Mouse (Mus musculus) kidney, embryonic 16.5 days (tissue): Measurements from ENCODE around the gene Zfp950. TPM values are rescaled to one million over a fixed set of nuclear protein-coding genes. Genes with fewer than 3 reads are reported as not detected.

Experiments
- ATAC-seq: fragments of 200-750 bp; cut with Nextera tagmentation; 2 replicates; pipeline ENCODE4 v1.8.0; 2017; ENCODE audit warnings: moderate TSS enrichment; ENCODE audit not compliant: low FRiP score, low TSS enrichment
- H3K27ac ChIP-seq: fragments of 300-500 bp; sonication (generic); 2 replicates; pipeline ENCODE4 v1.5.1; 2014; ENCODE audit warnings: low read length
- H3K27me3 ChIP-seq: fragments of 300-500 bp; sonication (generic); 2 replicates; pipeline ENCODE4 v1.6.1; 2014; ENCODE audit warnings: low read length, control low read depth, mixed read lengths; ENCODE audit not compliant: insufficient read depth
- H3K36me3 ChIP-seq: fragments of 300-500 bp; sonication (generic); 2 replicates; pipeline ENCODE4 v1.6.1; 2014; ENCODE audit warnings: low read length, control low read depth, mixed read lengths; ENCODE audit not compliant: insufficient read depth
- H3K4me1 ChIP-seq: fragments of 300-500 bp; sonication (generic); 2 replicates; pipeline ENCODE4 v1.6.1; 2014; ENCODE audit warnings: low read length, control low read depth, mixed read lengths; ENCODE audit not compliant: insufficient read depth
- H3K4me2 ChIP-seq: fragments of 300-500 bp; sonication (generic); replicated peaks from 2 replicates; pipeline ENCODE4 v1.6.1; 2014; ENCODE audit warnings: low read depth, low read length
- H3K4me3 ChIP-seq: fragments of 300-500 bp; sonication (generic); 2 replicates; pipeline ENCODE4 v1.5.1; 2014; ENCODE audit warnings: mild to moderate bottlenecking, low read length
- H3K9ac ChIP-seq: fragments of 300-500 bp; sonication (generic); replicated peaks from 2 replicates; pipeline ENCODE4 v1.6.1; 2014; ENCODE audit warnings: low read length
- H3K9me3 ChIP-seq: fragments of 300-500 bp; sonication (generic); 2 replicates; pipeline ENCODE4 v1.6.1; 2016; ENCODE audit warnings: low read length, control low read depth
- WGBS: fragments of 180-500 bp; shearing (Covaris S2); extraction: QIAGEN DNeasy Blood & Tissue Kit; methylation state at CpG from one replicate; pipeline ENCODE4 v1.1.7; 2014; 5-methylcytosine and 5-hydroxymethylcytosine counted together
- polyA plus RNA-seq: library from polyadenylated mRNA; unstranded; fragments of >200 nt; fragmentation: Nextera tagmentation; extraction: Ambion mirVana; gene quantifications from 2 replicates; pipeline ENCODE4 v1.2.1, GENCODE M21; 2015

The Zfp950 gene
- polyA plus RNA-seq, 1 experiment from 2014 or later: 32.6 TPM

DNA sequence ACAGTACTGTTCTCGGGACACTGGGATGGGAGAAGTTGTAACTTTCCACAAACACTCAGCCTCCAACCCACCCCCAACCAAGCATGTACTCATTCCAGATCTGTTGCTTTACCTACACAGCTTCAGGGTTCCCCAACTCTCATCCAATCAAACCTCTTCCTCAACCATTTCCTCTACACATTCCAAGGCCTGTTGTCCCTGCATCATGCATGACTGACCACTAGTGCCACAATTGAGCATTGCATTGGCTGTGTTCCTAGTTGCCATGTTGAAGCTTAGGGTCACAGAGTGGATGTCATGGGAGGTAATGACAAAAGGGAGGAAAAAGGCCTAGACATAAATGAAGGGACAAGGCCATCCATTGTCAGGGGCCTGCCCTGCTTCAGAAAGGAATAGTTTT, 75.6 kb downstream of the Zfp950 start:
- Histone ChIP-seq H3K27ac (no peak overlapping the region), H3K36me3 (no peaks in the 10 kb centered on the region), H3K4me1 (peaks cover 14% of the 10 kb centered on the region; the same call in 1 of the 2 replicates), H3K9ac (no peak overlapping the region), H3K9me3 (no peaks in the 10 kb centered on the region), H3K4me2 (no peak overlapping the region), H3K27me3 (no peaks in the 10 kb centered on the region), H3K4me3 (no peak overlapping the region)
- WGBS: 100% methylated on average over 1 of the region's 1 CpGs
- ATAC-seq: no peak

DNA sequence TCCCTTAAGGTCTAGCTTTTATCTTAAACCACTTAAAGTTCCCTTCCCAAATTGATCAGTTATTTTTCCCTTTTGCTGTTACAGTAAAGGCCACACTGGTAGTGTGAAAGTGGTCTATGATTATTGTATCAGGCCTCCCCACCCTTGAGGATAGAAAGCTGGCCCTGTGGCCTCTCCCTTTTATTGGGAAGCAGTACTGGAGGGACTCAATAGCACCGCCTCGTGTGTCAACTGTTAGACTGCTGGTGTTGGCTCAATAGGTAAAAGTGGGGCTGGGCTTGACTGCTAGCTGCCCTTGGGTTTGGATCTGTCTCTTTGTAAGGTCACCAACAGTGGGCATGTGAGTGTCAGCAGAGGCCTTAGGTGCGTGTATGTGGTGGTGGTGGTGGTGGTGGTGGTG, 76.3 kb downstream of the Zfp950 start:
- peaks cover 14% of the 10 kb centered on the region; the same call in 1 of the 2 replicates for H3K4me1 ChIP-seq
- 81% methylated on average over 3 of the region's 3 CpGs for WGBS
- no peak for ATAC-seq

DNA sequence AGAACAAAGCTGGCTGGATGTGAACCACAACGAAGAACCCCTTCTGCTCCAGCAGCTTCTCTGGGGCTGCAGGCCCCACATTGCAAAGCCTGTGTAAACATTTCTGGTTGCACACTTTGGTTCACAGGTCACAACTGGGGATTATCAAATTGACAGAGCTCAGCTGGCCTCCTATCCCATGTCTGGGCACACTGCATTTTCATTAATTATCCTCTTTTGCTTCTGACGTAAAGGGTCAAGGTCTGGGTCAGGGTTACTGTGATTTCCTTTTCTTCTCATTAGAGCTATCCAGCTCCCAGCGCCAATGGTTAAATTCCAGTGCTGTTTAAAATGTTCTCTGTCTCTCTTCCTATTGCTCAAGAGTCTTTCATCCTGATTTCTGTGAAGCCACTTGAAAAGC, 83.1 kb downstream of the Zfp950 start:
- Histone ChIP-seq H3K9ac (no peak overlapping the region), H3K27ac (peak overlapping the region; percentile 54), H3K27me3 (no peaks in the 10 kb centered on the region), H3K4me3 (no peak overlapping the region), H3K4me1 (peaks cover 31% of the 10 kb centered on the region), H3K9me3 (peaks cover 7% of the 10 kb centered on the region; the same call in 1 of the 2 replicates), H3K36me3 (no peaks in the 10 kb centered on the region), H3K4me2 (no peak overlapping the region)
- WGBS: 13% methylated on average over 3 of the region's 3 CpGs
- ATAC-seq: peak; percentile 91

More for the DNA sequence above, 76.3 kb downstream of the Zfp950 start:
- no peak overlapping the region for H3K27ac ChIP-seq
- no peaks in the 10 kb centered on the region for H3K27me3 ChIP-seq
- no peak overlapping the region for H3K4me2 ChIP-seq
- no peaks in the 10 kb centered on the region for H3K9me3 ChIP-seq
- H3K9ac ChIP-seq: no peak overlapping the region
- no peaks in the 10 kb centered on the region for H3K36me3 ChIP-seq
- H3K4me3 ChIP-seq: no peak overlapping the region

DNA sequence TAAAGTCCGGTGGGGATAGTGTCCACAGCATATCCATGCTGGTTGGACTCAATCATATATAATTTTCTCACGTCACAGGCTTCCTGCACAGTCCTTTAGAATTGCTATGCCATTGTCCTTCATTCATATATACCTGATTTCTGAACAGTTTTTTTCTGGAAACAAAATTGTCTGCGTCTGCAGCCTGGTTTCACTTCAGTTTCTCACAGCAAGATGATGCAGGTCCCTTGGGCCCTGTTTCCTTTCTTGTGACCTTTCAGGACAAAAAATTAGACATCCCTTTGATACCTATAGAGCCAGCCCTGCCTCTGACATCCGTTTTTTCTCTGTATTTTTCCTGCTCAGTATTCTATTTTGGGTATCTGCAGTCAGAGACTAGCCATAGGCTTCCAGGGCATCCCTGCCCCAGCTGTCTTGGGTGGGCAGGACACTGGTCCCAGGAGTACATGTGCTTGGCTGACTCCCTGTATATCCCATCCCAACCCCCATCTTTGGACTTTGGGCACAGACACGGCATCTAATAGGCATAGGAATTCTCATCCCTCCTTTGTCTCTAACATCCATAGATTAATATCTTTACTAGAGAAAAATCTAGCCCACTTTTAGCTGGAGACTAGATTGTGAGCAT, 83.7 kb downstream of the Zfp950 start:
- ATAC-seq: no peak; the same call in 1 of the 2 replicates
- Histone ChIP-seq H3K9me3 (peaks cover 7% of the 10 kb centered on the region; the same call in 1 of the 2 replicates), H3K9ac (no peak overlapping the region), H3K36me3 (no peaks in the 10 kb centered on the region), H3K4me3 (no peak overlapping the region), H3K27me3 (no peaks in the 10 kb centered on the region), H3K27ac (peak overlapping the region; percentile 54), H3K4me2 (no peak overlapping the region), H3K4me1 (peaks cover 30% of the 10 kb centered on the region)
- 61% methylated on average over 5 of the region's 5 CpGs for WGBS

DNA sequence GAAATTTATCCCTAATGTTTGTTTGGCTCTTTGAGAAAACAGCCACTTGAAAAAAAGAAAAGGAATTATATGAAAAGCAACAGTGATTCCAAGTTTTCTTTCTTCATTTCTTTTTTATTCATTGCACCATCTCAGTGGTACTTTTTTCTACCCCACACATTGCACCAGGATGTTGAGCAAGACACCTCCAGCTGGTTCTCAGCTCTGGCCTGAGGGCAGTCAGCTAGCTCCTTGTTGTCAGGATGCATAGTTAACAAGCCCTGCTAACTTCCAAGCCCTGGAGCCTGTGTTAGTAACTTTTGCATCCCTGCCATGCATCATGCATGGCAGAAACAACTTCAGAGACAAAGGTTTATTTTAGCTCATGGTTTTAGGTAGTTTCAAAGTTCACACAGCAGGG, 87.9 kb downstream of the Zfp950 start:
- H3K9ac ChIP-seq: no peak overlapping the region
- H3K4me3 ChIP-seq: no peak overlapping the region
- peaks cover 19% of the 10 kb centered on the region for H3K4me1 ChIP-seq
- H3K4me2 ChIP-seq: no peak overlapping the region
- no peaks in the 10 kb centered on the region for H3K27me3 ChIP-seq
- no peak overlapping the region for H3K27ac ChIP-seq
- no peaks in the 10 kb centered on the region for H3K36me3 ChIP-seq
- no peak for ATAC-seq
- H3K9me3 ChIP-seq: peaks cover 7% of the 10 kb centered on the region

DNA sequence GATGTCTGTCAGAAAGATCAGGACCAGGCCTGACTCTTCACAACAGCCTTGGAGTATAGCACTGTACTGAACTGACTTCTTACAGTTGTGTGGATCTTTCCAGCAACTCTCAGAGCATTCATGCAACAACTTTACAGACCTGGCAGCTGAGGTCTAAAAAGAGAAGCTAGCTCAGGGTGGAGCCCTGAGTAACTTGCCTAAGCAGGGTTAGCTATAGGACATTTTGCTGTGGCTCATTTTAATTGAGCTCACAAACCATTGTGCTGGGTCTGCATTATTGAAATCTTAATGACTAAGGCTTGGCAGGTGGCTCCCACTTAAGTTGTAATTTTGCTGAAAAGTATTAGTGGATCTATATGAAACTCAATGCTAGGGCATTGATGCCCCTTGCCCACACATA, 88.6 kb downstream of the Zfp950 start:
- Histone ChIP-seq H3K4me1 (peaks cover 12% of the 10 kb centered on the region), H3K4me3 (no peak overlapping the region), H3K27me3 (no peaks in the 10 kb centered on the region), H3K27ac (no peak overlapping the region), H3K36me3 (no peaks in the 10 kb centered on the region), H3K9ac (no peak overlapping the region), H3K4me2 (no peak overlapping the region), H3K9me3 (peaks cover 7% of the 10 kb centered on the region)
- no peak for ATAC-seq

DNA sequence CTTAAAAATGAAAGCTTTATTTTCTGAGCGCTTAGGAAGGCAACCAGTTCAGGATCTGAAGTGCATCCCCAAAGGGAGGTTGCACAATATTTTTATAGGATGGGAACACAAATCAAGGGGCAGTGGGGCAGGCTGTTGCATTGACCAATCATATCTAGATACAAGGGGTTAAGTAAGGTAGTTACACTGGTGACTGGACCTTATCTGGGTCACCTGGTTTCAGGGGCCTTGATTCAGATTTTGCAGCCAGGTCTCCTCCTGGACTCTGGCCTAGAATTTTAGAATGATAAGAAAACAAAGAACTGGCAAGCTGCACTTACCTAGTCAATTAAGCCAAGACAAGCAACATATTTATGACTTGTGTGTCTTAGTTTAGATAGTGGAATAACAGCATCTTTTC, 89.5 kb downstream of the Zfp950 start:
- H3K36me3 ChIP-seq: no peaks in the 10 kb centered on the region
- no peak overlapping the region for H3K4me3 ChIP-seq
- H3K9ac ChIP-seq: no peak overlapping the region
- ATAC-seq: no peak
- H3K4me1 ChIP-seq: 0 out of 2 replicates have a peak, but pooled peaks cover 7% of the 10 kb centered on the region
- H3K4me2 ChIP-seq: no peak overlapping the region
- H3K27ac ChIP-seq: no peak overlapping the region
- peaks cover 7% of the 10 kb centered on the region for H3K9me3 ChIP-seq
- WGBS: 79% methylated on average over 1 of the region's 1 CpGs
- no peaks in the 10 kb centered on the region for H3K27me3 ChIP-seq

DNA sequence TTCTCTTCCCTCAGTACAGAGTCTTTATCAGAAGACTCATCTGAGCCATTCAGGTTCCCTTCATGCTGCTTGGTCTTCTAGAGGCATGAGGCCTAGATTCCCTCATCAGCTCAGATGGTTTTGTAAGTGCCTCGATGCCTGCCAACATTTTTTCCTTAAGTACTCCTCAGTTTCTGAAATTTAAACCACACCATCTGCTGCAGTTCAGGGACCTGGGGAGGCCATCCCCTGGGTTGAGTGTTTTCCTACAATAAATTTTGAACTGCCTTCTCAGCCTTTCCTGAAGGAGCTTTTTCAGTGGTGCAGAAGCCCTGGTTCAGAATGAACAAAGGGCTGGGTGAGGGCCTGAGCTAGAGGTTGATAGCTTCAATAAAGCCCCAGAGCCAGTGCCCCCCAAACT, 91.2 kb downstream of the Zfp950 start:
- no peak overlapping the region for H3K4me3 ChIP-seq
- 24% methylated on average over 1 of the region's 1 CpGs for WGBS
- ATAC-seq: peak; percentile 35; the same call in 1 of the 2 replicates

DNA sequence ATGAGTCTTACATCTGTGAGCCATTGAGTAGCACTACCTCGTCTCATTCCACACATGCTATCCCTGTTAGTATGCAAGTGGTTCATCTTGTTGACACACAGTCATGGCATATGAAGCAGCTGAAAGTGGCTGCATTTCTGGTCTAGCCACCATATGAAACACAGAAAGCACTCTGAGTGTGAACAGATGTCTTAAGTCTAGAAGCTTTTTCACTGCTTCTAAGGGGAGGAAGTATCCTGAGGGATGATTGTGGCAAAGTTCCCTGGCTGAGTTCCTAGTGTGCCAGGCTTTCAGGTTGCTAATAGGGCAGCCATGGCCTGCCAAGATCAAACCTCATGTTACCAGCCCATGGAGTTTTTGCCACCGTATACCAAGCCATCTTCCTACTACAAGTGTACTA, 92.0 kb downstream of the Zfp950 start:
- H3K36me3 ChIP-seq: no peaks in the 10 kb centered on the region

More for the DNA sequence above, 91.2 kb downstream of the Zfp950 start:
- no peak overlapping the region for H3K9ac ChIP-seq
- H3K4me2 ChIP-seq: no peak overlapping the region
- H3K4me1 ChIP-seq: 0 out of 2 replicates have a peak, but pooled peaks cover 7% of the 10 kb centered on the region
- no peaks in the 10 kb centered on the region for H3K36me3 ChIP-seq
- H3K27me3 ChIP-seq: no peaks in the 10 kb centered on the region
- peak overlapping the region; percentile 71 for H3K27ac ChIP-seq
- peaks cover 7% of the 10 kb centered on the region for H3K9me3 ChIP-seq

DNA sequence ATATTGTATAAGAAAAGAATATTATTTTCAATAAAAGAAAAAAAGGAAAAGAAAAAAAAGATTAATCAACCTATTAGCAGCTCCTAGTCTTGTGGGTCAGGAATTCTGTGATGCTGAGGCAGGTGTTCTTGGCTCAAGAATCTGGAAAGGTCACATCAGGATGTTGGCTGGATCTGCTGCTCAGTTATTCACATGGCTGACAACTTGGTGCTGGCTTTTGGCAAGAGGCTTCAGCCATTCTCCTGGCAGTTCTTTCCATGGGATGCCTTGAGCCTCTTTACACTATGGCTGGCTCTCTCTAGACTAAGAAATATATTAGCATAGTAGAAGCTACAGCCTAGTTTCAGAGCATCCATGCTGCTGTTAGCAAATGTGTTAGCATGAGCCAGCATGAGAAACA, 101.5 kb downstream of the Zfp950 start:
- Histone ChIP-seq H3K27ac (no peak overlapping the region), H3K9me3 (no peaks in the 10 kb centered on the region), H3K4me3 (no peak overlapping the region), H3K27me3 (no peaks in the 10 kb centered on the region), H3K9ac (no peak overlapping the region), H3K4me2 (no peak overlapping the region), H3K4me1 (no peaks in the 10 kb centered on the region), H3K36me3 (peaks cover 3% of the 10 kb centered on the region; the same call in 1 of the 2 replicates)
- ATAC-seq: no peak

More for the DNA sequence above, 92.0 kb downstream of the Zfp950 start:
- ATAC-seq: no peak
- H3K4me3 ChIP-seq: no peak overlapping the region
- H3K4me2 ChIP-seq: no peak overlapping the region
- WGBS: 88% methylated on average over 2 of the region's 2 CpGs
- peaks cover under 1% of the 10 kb centered on the region for H3K9me3 ChIP-seq
- H3K27ac ChIP-seq: no peak overlapping the region
- H3K9ac ChIP-seq: no peak overlapping the region
- H3K4me1 ChIP-seq: 0 out of 2 replicates have a peak, but pooled peaks cover 7% of the 10 kb centered on the region
- H3K27me3 ChIP-seq: no peaks in the 10 kb centered on the region
